In genomic region chr1:192061666-192062306, GRCm38 (mm10) we compare ENCODE assay signal across 9 mouse cellular contexts. TPM values are rescaled to one million over a fixed set of nuclear protein-coding genes. Genes with fewer than 3 reads are reported as not detected.
A peak's percentile ranks its signal among the peaks of the same experiment; 100 is the strongest.
DNase-seq lines count a peak whose midpoint lies in the region; ATAC-seq and TF ChIP-seq lines count a peak whose summit lies in the region.
"Had no signal": no experiment of that assay in that cellular context is flagged by ENCODE, and none has a peak within 500 bp of the region (broad histone marks: within the 10 kb centered on the region; RNA-seq: fewer than 3 reads in every experiment).

No protein-coding gene starts in this region.

- WGBS in limb, embryonic 14.5 days, result 60% methylated on average over 4 of the region's 4 CpGs
- 83% methylated on average over 4 of the region's 4 CpGs for WGBS in midbrain, embryonic 16.5 days

- intact Hi-C loops in heart, postnatal 14 days (cut with DNase I), result loop anchor here (2.0 kb wide), 1 partner anchor 31 kb away; the partner anchor contains the start of gene Traf5

- no peaks in the 10 kb centered on the region for H3K9me3 ChIP-seq in limb, embryonic 14.5 days (ENCODE audit: control insufficient read depth, low read length)
- H3K9me3 ChIP-seq in midbrain, embryonic 16.5 days (replicated peaks; ENCODE audit: control insufficient read depth, low read length, poor library complexity, severe bottlenecking), result no peaks in the 10 kb centered on the region

- no peak overlapping the region for H3K27ac ChIP-seq in limb, embryonic 14.5 days (replicated peaks; ENCODE audit: low read depth, low read length)
- H3K27ac ChIP-seq in midbrain, embryonic 16.5 days (ENCODE audit: low read length), result no peak overlapping the region
- H3K27ac ChIP-seq: liver, embryonic 14.5 days had no signal

- TF ChIP-seq POLR2A in limb, embryonic 14.5 days (IDR thresholded peaks at IDR 0.05; ENCODE audit: borderline replicate concordance, extremely low read depth, insufficient read depth, insufficient read length), result no peak

- peak; percentile 38 for DNase-seq in ovary, postnatal 36 days (ENCODE audit: low spot score)
- no peak for DNase-seq in ovary, postnatal 10 days (ENCODE audit: low spot score)
- peak; percentile 87 to 91 for DNase-seq in frontal cortex, adult 2 months (ENCODE audit: extremely low spot score in 1 of 2, low spot score in 1 of 2)
- peak; percentile 70 to 72 for DNase-seq in heart, postnatal 14 days
- DNase-seq in limb, embryonic 14.5 days (ENCODE audit: low spot score), result peak; percentile 62
- DNase-seq in testis, postnatal 10 days (ENCODE audit: low spot score), result peak; percentile 54
- no peak for DNase-seq in thymus, postnatal 0 days (ENCODE audit: low spot score)

- no peak overlapping the region for H3K9ac ChIP-seq in limb, embryonic 14.5 days (ENCODE audit: low read depth, low read length, severe bottlenecking)
- H3K9ac ChIP-seq in midbrain, embryonic 16.5 days (ENCODE audit: low read depth, low read length), result no peak overlapping the region
- H3K9ac ChIP-seq: liver, embryonic 14.5 days had no signal

- no peaks in the 10 kb centered on the region for H3K4me1 ChIP-seq in limb, embryonic 14.5 days (ENCODE audit: control insufficient read depth, insufficient read depth, low read length)
- H3K4me1 ChIP-seq in midbrain, embryonic 16.5 days (ENCODE audit: control insufficient read depth, insufficient read depth, low read length), result no peaks in the 10 kb centered on the region

- H3K36me3 ChIP-seq in limb, embryonic 14.5 days (ENCODE audit: control insufficient read depth, insufficient read depth, low read length), result peaks cover 39% of the 10 kb centered on the region
- no peaks in the 10 kb centered on the region for H3K36me3 ChIP-seq in midbrain, embryonic 16.5 days (ENCODE audit: control insufficient read depth, insufficient read depth, low read length)

- no peak overlapping the region for H3K4me3 ChIP-seq in limb, embryonic 14.5 days (replicated peaks; ENCODE audit: low read length)
- H3K4me3 ChIP-seq in midbrain, embryonic 16.5 days (ENCODE audit: low read depth, low read length), result no peak overlapping the region

- ATAC-seq in limb, embryonic 14.5 days (ENCODE audit: low FRiP score, low read depth), result peak; percentile 78
- no peak for ATAC-seq in midbrain, embryonic 16.5 days

- no peak overlapping the region for H3K4me2 ChIP-seq in limb, embryonic 14.5 days (replicated peaks; ENCODE audit: low read depth, low read length, severe bottlenecking)
- H3K4me2 ChIP-seq in midbrain, embryonic 16.5 days (ENCODE audit: low read length), result no peak overlapping the region

- H3K27me3 ChIP-seq in limb, embryonic 14.5 days (ENCODE audit: control insufficient read depth, insufficient read depth, low read length), result no peaks in the 10 kb centered on the region
- no peaks in the 10 kb centered on the region for H3K27me3 ChIP-seq in midbrain, embryonic 16.5 days (ENCODE audit: control insufficient read depth, insufficient read depth, low read depth, low read length)

RNA-seq across cellular contexts. Expression of gene Traf5, which starts 30.6 kb away (rescaled TPM):
- polyA plus RNA-seq in frontal cortex, adult 2 months (2012; rRNA removed), result 10.0 and 10.4 TPM in 2 replicates
- total RNA-seq in heart, postnatal 14 days (2021), result 10 to 100 TPM in 1 of 2 experiments, 1 to 10 TPM in 1; 9.1 to 10.5 TPM
- 20.7 and 21.0 TPM in 2 replicates for polyA plus RNA-seq in limb, embryonic 14.5 days (2012; rRNA removed)
- 19.1 and 21.9 TPM in 2 replicates for polyA plus RNA-seq in limb, embryonic 14.5 days (2014; fragmentation: Nextera tagmentation; extraction: Ambion mirVana)
- polyA plus RNA-seq in midbrain, embryonic 16.5 days (2015; fragmentation: Nextera tagmentation; extraction: Ambion mirVana), result 1.6 and 2.7 TPM in 2 replicates
- polyA plus RNA-seq in thymus, postnatal 0 days (2015; fragmentation: Nextera tagmentation; extraction: Ambion mirVana), result 13.4 and 15.0 TPM in 2 replicates

Comparison
In these comparisons a context has a peak if more than half of its experiments do, and no peak if none do; other contexts are left out.
1. DNase-seq: peak in ovary, postnatal 36 days (single experiment), frontal cortex, adult 2 months (2 of 2), heart, postnatal 14 days (2 of 2), limb, embryonic 14.5 days (single experiment) and testis, postnatal 10 days (single experiment); none in ovary, postnatal 10 days (single experiment) and thymus, postnatal 0 days (single experiment).